Mouse (Mus musculus): ENCODE data around the gene Esp22.

- TF ChIP-seq CTCF (IDR thresholded peaks at IDR 0.05; ENCODE audit: low read depth, low read length) (no peak), POLR2A (IDR thresholded peaks at IDR 0.05; ENCODE audit: extremely low read depth, insufficient read depth, low read length) (no peak)
Observed at GRCm38 (mm10) chr17:39063641-39064040, 31.5 kb upstream of the Esp22 start.

All from liver, adult 2 months (tissue).